Mouse (Mus musculus): ENCODE measurements around the gene St14. TPM values are rescaled to one million over a fixed set of nuclear protein-coding genes. Genes with fewer than 3 reads are reported as not detected.

The St14 gene
- polyA plus RNA-seq, 1 experiment from 2014 or later, result 0.37 TPM

GRCm38 (mm10) chr9:31089541-31089940, 42.1 kb downstream of the St14 start:
- no peaks in the 10 kb centered on the region for H3K4me1 ChIP-seq (replicated peaks; ENCODE audit: control insufficient read depth, insufficient read depth, low read length)
- DNase-seq (ENCODE audit: low spot score) (no peak), ATAC-seq (ENCODE audit: low FRiP score) (no peak)
- no peak overlapping the region for H3K9ac ChIP-seq
- H3K4me2 ChIP-seq (replicated peaks), result no peak overlapping the region
- 80% methylated on average over 9 of the region's 9 CpGs for WGBS
- no peaks in the 10 kb centered on the region for H3K9me3 ChIP-seq (ENCODE audit: control insufficient read depth, low read length)
- no peaks in the 10 kb centered on the region for H3K36me3 ChIP-seq (replicated peaks; ENCODE audit: control insufficient read depth, insufficient read depth)
- H3K27ac ChIP-seq, result no peak overlapping the region
- no peaks in the 10 kb centered on the region for H3K27me3 ChIP-seq (ENCODE audit: control insufficient read depth, insufficient read depth, low read length)
- no peak overlapping the region for H3K4me3 ChIP-seq (replicated peaks; ENCODE audit: low read length)

GRCm38 (mm10) chr9:31088883-31089282, 42.8 kb downstream of the St14 start:
- H3K9ac ChIP-seq, result no peak overlapping the region
- 84% methylated on average over 4 of the region's 4 CpGs for whole genome bisulfite sequencing

GRCm38 (mm10) chr9:31088116-31088515, 43.5 kb downstream of the St14 start:
- Histone ChIP-seq H3K9ac (no peak overlapping the region), H3K36me3 (replicated peaks; ENCODE audit: control insufficient read depth, insufficient read depth) (no peaks in the 10 kb centered on the region), H3K4me2 (replicated peaks) (no peak overlapping the region), H3K4me1 (replicated peaks; ENCODE audit: control insufficient read depth, insufficient read depth, low read length) (no peaks in the 10 kb centered on the region), H3K27me3 (ENCODE audit: control insufficient read depth, insufficient read depth, low read length) (no peaks in the 10 kb centered on the region; the same call in 1 of the 2 replicates), H3K9me3 (ENCODE audit: control insufficient read depth, low read length) (no peaks in the 10 kb centered on the region), H3K4me3 (replicated peaks; ENCODE audit: low read length) (no peak overlapping the region), H3K27ac (no peak overlapping the region)
- no peak for DNase-seq (ENCODE audit: low spot score)
- no peak for ATAC-seq (ENCODE audit: low FRiP score)
- WGBS, result 74% methylated on average over 3 of the region's 3 CpGs

More at GRCm38 (mm10) chr9:31088883-31089282, 42.8 kb downstream of the St14 start:
- H3K4me1 ChIP-seq (replicated peaks; ENCODE audit: control insufficient read depth, insufficient read depth, low read length), result no peaks in the 10 kb centered on the region
- H3K9me3 ChIP-seq (ENCODE audit: control insufficient read depth, low read length), result no peaks in the 10 kb centered on the region
- H3K27me3 ChIP-seq (ENCODE audit: control insufficient read depth, insufficient read depth, low read length), result no peaks in the 10 kb centered on the region; the same call in 1 of the 2 replicates
- no peak for ATAC-seq (ENCODE audit: low FRiP score)
- no peak overlapping the region for H3K4me3 ChIP-seq (replicated peaks; ENCODE audit: low read length)
- no peak overlapping the region for H3K27ac ChIP-seq
- DNase-seq (ENCODE audit: low spot score), result no peak
- no peak overlapping the region for H3K4me2 ChIP-seq (replicated peaks)
- H3K36me3 ChIP-seq (replicated peaks; ENCODE audit: control insufficient read depth, insufficient read depth), result no peaks in the 10 kb centered on the region

- no peak for ATAC-seq (ENCODE audit: low FRiP score)
These were observed 44.2 kb downstream of the St14 start for GRCm38 (mm10) chr9:31087466-31087865.

GRCm38 (mm10) chr9:31086754-31087145, 44.9 kb downstream of the St14 start:
- ATAC-seq (ENCODE audit: low FRiP score) (no peak), DNase-seq (ENCODE audit: low spot score) (no peak)
- 0 out of 2 replicates have a peak, but pooled peaks cover 4% of the 10 kb centered on the region for H3K4me1 ChIP-seq (replicated peaks; ENCODE audit: control insufficient read depth, insufficient read depth, low read length)
- H3K9me3 ChIP-seq (ENCODE audit: control insufficient read depth, low read length), result no peaks in the 10 kb centered on the region
- WGBS, result 82% methylated on average over 7 of the region's 7 CpGs
- no peak overlapping the region for H3K9ac ChIP-seq
- H3K27ac ChIP-seq, result no peak overlapping the region
- no peaks in the 10 kb centered on the region; the same call in 1 of the 2 replicates for H3K27me3 ChIP-seq (ENCODE audit: control insufficient read depth, insufficient read depth, low read length)
- H3K36me3 ChIP-seq (replicated peaks; ENCODE audit: control insufficient read depth, insufficient read depth), result no peaks in the 10 kb centered on the region
- no peak overlapping the region for H3K4me3 ChIP-seq (replicated peaks; ENCODE audit: low read length)
- H3K4me2 ChIP-seq (replicated peaks), result no peak overlapping the region

More at GRCm38 (mm10) chr9:31087466-31087865, 44.2 kb downstream of the St14 start:
- no peak overlapping the region for H3K27ac ChIP-seq
- H3K9me3 ChIP-seq (ENCODE audit: control insufficient read depth, low read length), result no peaks in the 10 kb centered on the region
- no peaks in the 10 kb centered on the region for H3K36me3 ChIP-seq (replicated peaks; ENCODE audit: control insufficient read depth, insufficient read depth)
- 56% methylated on average over 4 of the region's 4 CpGs for WGBS
- H3K4me3 ChIP-seq (replicated peaks; ENCODE audit: low read length), result no peak overlapping the region
- no peak for DNase-seq (ENCODE audit: low spot score)
- no peaks in the 10 kb centered on the region for H3K4me1 ChIP-seq (replicated peaks; ENCODE audit: control insufficient read depth, insufficient read depth, low read length)
- H3K27me3 ChIP-seq (ENCODE audit: control insufficient read depth, insufficient read depth, low read length), result no peaks in the 10 kb centered on the region; the same call in 1 of the 2 replicates
- H3K4me2 ChIP-seq (replicated peaks), result no peak overlapping the region
- no peak overlapping the region for H3K9ac ChIP-seq

- H3K4me2 ChIP-seq (replicated peaks), result no peak overlapping the region
- peak; percentile 29 for ATAC-seq (ENCODE audit: low FRiP score)
- WGBS, result 14% methylated on average over 10 of the region's 10 CpGs
These were observed 45.4 kb downstream of the St14 start for GRCm38 (mm10) chr9:31086085-31086753.

GRCm38 (mm10) chr9:31085556-31085955, 46.1 kb downstream of the St14 start:
- WGBS, result 80% methylated on average over 5 of the region's 5 CpGs

More at GRCm38 (mm10) chr9:31086085-31086753, 45.4 kb downstream of the St14 start:
- Histone ChIP-seq H3K4me1 (replicated peaks; ENCODE audit: control insufficient read depth, insufficient read depth, low read length) (0 out of 2 replicates have a peak, but pooled peaks cover 4% of the 10 kb centered on the region), H3K36me3 (replicated peaks; ENCODE audit: control insufficient read depth, insufficient read depth) (no peaks in the 10 kb centered on the region), H3K27me3 (ENCODE audit: control insufficient read depth, insufficient read depth, low read length) (no peaks in the 10 kb centered on the region; the same call in 1 of the 2 replicates), H3K9ac (no peak overlapping the region), H3K4me3 (replicated peaks; ENCODE audit: low read length) (no peak overlapping the region), H3K9me3 (ENCODE audit: control insufficient read depth, low read length) (no peaks in the 10 kb centered on the region), H3K27ac (no peak overlapping the region)
- DNase-seq (ENCODE audit: low spot score), result peak; percentile 90

GRCm38 (mm10) chr9:31082771-31083170, 48.9 kb downstream of the St14 start:
- no peak overlapping the region for H3K4me2 ChIP-seq (replicated peaks)
- no peak for ATAC-seq (ENCODE audit: low FRiP score)
- no peak for DNase-seq (ENCODE audit: low spot score)
- H3K9me3 ChIP-seq (ENCODE audit: control insufficient read depth, low read length), result no peaks in the 10 kb centered on the region
- H3K4me1 ChIP-seq (replicated peaks; ENCODE audit: control insufficient read depth, insufficient read depth, low read length), result 0 out of 2 replicates have a peak, but pooled peaks cover 4% of the 10 kb centered on the region
- no peaks in the 10 kb centered on the region; the same call in 1 of the 2 replicates for H3K27me3 ChIP-seq (ENCODE audit: control insufficient read depth, insufficient read depth, low read length)
- 78% methylated on average over 6 of the region's 6 CpGs for WGBS
- no peak overlapping the region for H3K27ac ChIP-seq
- no peaks in the 10 kb centered on the region for H3K36me3 ChIP-seq (replicated peaks; ENCODE audit: control insufficient read depth, insufficient read depth)
- H3K4me3 ChIP-seq (replicated peaks; ENCODE audit: low read length), result no peak overlapping the region
- no peak overlapping the region for H3K9ac ChIP-seq

More at GRCm38 (mm10) chr9:31085556-31085955, 46.1 kb downstream of the St14 start:
- DNase-seq (ENCODE audit: low spot score), result no peak
- no peak overlapping the region for H3K27ac ChIP-seq
- H3K4me1 ChIP-seq (replicated peaks; ENCODE audit: control insufficient read depth, insufficient read depth, low read length), result 0 out of 2 replicates have a peak, but pooled peaks cover 4% of the 10 kb centered on the region
- ATAC-seq (ENCODE audit: low FRiP score), result no peak
- H3K4me2 ChIP-seq (replicated peaks), result no peak overlapping the region
- H3K27me3 ChIP-seq (ENCODE audit: control insufficient read depth, insufficient read depth, low read length), result no peaks in the 10 kb centered on the region; the same call in 1 of the 2 replicates
- H3K4me3 ChIP-seq (replicated peaks; ENCODE audit: low read length), result no peak overlapping the region
- no peaks in the 10 kb centered on the region for H3K36me3 ChIP-seq (replicated peaks; ENCODE audit: control insufficient read depth, insufficient read depth)
- no peak overlapping the region for H3K9ac ChIP-seq
- no peaks in the 10 kb centered on the region for H3K9me3 ChIP-seq (ENCODE audit: control insufficient read depth, low read length)

GRCm38 (mm10) chr9:31082054-31082666, 49.5 kb downstream of the St14 start:
- DNase-seq (ENCODE audit: low spot score), result peak; percentile 84
- H3K27me3 ChIP-seq (ENCODE audit: control insufficient read depth, insufficient read depth, low read length), result no peaks in the 10 kb centered on the region; the same call in 1 of the 2 replicates
- peak overlapping the region; percentile 57 for H3K9ac ChIP-seq
- 7% methylated on average over 15 of the region's 15 CpGs for WGBS
- 0 out of 2 replicates have a peak, but pooled peaks cover 4% of the 10 kb centered on the region for H3K4me1 ChIP-seq (replicated peaks; ENCODE audit: control insufficient read depth, insufficient read depth, low read length)
- ATAC-seq (ENCODE audit: low FRiP score), result peak; percentile 61
- H3K36me3 ChIP-seq (replicated peaks; ENCODE audit: control insufficient read depth, insufficient read depth), result no peaks in the 10 kb centered on the region
- no peak overlapping the region for H3K27ac ChIP-seq
- peak overlapping the region; percentile 52 for H3K4me2 ChIP-seq (replicated peaks)
- no peaks in the 10 kb centered on the region for H3K9me3 ChIP-seq (ENCODE audit: control insufficient read depth, low read length)
- peak overlapping the region; percentile 19 for H3K4me3 ChIP-seq (replicated peaks; ENCODE audit: low read length)
